Mouse (Mus musculus) T-helper 1 cell (primary cell): ENCODE measurements around the gene Ube2j1.

ENCODE experiments used
- in situ Hi-C: fragments of 300-600 bp; cut with MboI, MseI; formaldehyde crosslinking; loops from one replicate; pipeline ENCODE4 v1.15.1; 2025; ENCODE audit warnings: high pct_unique_total_duplicates

Gene Ube2j1

GRCm38 (mm10) chr4:33010078-33010477 is 21.1 kb upstream of the Ube2j1 start:
- in situ Hi-C loops = loop anchor here (10.0 kb wide), 2 partner anchors 235 to 845 kb away; no protein-coding TSS in a partner anchor

- in situ Hi-C loops = loop anchor here (10.0 kb wide), 2 partner anchors 238 to 842 kb away; no protein-coding TSS in a partner anchor
Observed at GRCm38 (mm10) chr4:33012484-33012883, 18.7 kb upstream of the Ube2j1 start.

GRCm38 (mm10) chr4:33018361-33018999 is 12.7 kb upstream of the Ube2j1 start:
- in situ Hi-C loops = loop anchor here (10.0 kb wide), 2 partner anchors 244 to 836 kb away; no protein-coding TSS in a partner anchor

GRCm38 (mm10) chr4:33024420-33024819 is 6.8 kb upstream of the Ube2j1 start:
- in situ Hi-C loops = no loop called here

- in situ Hi-C loops = no loop called here
Observed at GRCm38 (mm10) chr4:33029104-33029503, 2.1 kb upstream of the Ube2j1 start.

GRCm38 (mm10) chr4:33030264-33031194 is 687 bp upstream of the Ube2j1 start:
- in situ Hi-C loops = no loop called here

GRCm38 (mm10) chr4:33032045-33032444 is 829 bp downstream of the Ube2j1 start:
- in situ Hi-C loops = no loop called here

GRCm38 (mm10) chr4:33033515-33033914 is 2.3 kb downstream of the Ube2j1 start:
- in situ Hi-C loops = no loop called here

- in situ Hi-C loops = no loop called here
Observed at GRCm38 (mm10) chr4:33039826-33040225, 8.6 kb downstream of the Ube2j1 start.

GRCm38 (mm10) chr4:33049601-33050000 is 18.4 kb downstream of the Ube2j1 start:
- in situ Hi-C loops = no loop called here

GRCm38 (mm10) chr4:33052055-33052454 is 20.8 kb downstream of the Ube2j1 start:
- in situ Hi-C loops = no loop called here

- in situ Hi-C loops = no loop called here
Observed at GRCm38 (mm10) chr4:33052650-33053049, 21.4 kb downstream of the Ube2j1 start.

GRCm38 (mm10) chr4:33054426-33054825 is 23.2 kb downstream of the Ube2j1 start:
- in situ Hi-C loops = no loop called here

- in situ Hi-C loops = no loop called here
Observed at GRCm38 (mm10) chr4:33056317-33056716, 25.1 kb downstream of the Ube2j1 start.

GRCm38 (mm10) chr4:33057890-33058687 is 26.9 kb downstream of the Ube2j1 start:
- in situ Hi-C loops = no loop called here

GRCm38 (mm10) chr4:33061158-33061557 is 29.9 kb downstream of the Ube2j1 start:
- in situ Hi-C loops = no loop called here

GRCm38 (mm10) chr4:33062981-33063380 is 31.8 kb downstream of the Ube2j1 start, which contains the start of gene Gabrr2:
TSS of gene Gabrr2 (plus strand) at chr4:33062999.
- in situ Hi-C loops = no loop called here

GRCm38 (mm10) chr4:33064986-33065385 is 33.8 kb downstream of the Ube2j1 start:
- in situ Hi-C loops = no loop called here

- in situ Hi-C loops = no loop called here
Observed at GRCm38 (mm10) chr4:33066223-33066960, 35.2 kb downstream of the Ube2j1 start.

- in situ Hi-C loops = no loop called here
Observed at GRCm38 (mm10) chr4:33067331-33067730, 36.1 kb downstream of the Ube2j1 start.

- in situ Hi-C loops = no loop called here
Observed at GRCm38 (mm10) chr4:33067826-33068225, 36.6 kb downstream of the Ube2j1 start.
